Mouse (Mus musculus): ENCODE measurements around the gene Scml4.

The Scml4 gene

DNA sequence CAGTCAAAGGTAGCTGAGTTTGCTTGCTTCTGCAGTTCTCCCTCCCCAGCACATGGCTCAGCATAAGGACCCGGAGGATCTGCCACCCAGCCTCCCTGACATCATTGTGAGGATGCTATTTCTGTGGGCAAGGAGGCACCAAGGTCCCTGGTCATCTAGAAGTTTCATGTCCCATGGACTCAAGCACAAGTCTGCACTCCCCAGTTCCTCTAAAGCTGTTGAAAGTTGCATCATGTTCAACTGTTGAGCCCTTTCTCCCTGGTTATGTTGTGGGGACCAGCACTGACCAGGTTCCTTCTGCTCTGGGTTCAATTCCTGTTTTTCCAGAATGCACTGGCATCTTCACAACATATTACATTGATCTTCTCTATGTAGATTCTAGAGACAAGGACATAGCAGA lies 42.9 kb downstream of the Scml4 start:
- no peak for DNase-seq (ENCODE audit: low spot score in 2 of 2)

DNA sequence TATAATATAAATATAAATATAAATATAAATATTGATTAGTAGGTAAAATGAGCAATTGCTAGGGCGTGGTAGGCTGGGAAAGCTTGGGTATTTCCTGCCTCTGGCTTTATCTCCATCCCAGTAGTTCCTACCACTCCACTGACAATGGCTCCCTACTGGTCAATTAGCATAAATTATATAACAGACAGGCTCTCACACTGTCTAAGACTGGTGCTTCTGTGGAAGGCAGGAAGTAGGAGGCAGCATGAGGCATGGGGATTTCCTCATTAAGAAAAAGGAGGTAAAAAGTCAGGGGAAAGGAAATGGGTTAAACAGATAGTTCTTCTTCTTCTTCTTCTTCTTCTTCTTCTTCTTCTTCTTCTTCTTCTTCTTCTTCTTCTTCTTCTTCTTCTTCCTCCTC lies 48.4 kb downstream of the Scml4 start:
- no peak for DNase-seq (ENCODE audit: low spot score in 2 of 2)

DNA sequence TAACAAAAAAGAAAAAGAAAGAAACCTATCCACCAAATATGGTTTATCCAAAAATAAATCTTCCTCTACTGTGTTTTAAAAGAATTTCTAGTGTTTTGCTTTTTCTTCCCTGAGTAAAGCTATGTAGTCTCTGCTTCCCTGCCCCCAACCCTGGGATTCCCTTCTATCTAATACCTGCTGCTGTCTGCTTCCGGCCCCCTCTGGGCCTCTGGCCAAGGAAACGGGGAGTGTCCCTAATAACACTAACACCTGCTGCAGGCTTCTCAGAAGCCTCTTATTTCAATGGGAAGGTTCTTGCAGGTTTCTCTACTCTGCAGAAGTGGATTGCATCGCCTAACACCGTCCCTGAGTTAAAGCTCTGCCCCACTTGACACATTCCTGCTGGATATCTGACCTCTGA lies 50.4 kb downstream of the Scml4 start:
- DNase-seq (ENCODE audit: low spot score in 2 of 2) = no peak

DNA sequence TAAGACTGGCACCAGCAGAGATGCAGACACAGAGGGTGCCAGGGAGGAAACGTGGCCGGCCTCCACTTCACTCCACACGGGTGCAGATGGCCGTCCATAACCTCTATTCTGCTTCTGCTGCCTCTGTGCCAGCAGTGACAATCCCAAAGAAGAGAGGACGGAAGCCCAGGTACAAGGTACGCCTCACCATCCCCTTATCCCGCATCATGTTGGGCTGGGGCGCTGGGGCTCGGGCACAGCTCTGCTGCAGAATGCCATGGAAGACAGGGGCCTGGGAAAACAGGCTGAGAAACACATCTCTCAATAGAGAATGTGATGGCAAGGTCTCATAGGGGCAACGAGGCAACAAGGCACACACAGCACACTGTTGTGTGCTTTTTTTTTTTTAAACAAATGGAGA lies 51.9 kb downstream of the Scml4 start:
- DNase-seq (ENCODE audit: low spot score in 2 of 2) = no peak

DNA sequence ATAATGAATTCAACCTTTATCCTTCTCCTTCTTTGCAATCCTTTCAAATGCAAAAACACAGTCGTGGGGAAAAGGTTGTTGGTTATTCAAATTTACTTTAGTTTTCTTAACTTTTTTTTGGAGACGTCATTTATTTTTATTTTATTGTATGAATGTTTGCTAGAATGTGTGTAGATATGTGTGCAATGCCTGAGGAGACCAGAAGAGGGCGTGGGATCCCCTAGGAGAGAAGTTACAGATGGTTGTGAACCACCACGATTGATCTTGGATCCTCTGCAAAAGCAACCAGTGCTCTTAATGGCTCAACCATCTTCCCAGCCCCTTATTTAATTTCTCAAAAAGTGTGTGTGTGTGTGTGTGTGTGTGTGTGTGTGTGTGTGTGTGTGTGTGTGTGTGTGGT lies 53.0 kb downstream of the Scml4 start:
- DNase-seq (ENCODE audit: low spot score in 2 of 2) = no peak

DNA sequence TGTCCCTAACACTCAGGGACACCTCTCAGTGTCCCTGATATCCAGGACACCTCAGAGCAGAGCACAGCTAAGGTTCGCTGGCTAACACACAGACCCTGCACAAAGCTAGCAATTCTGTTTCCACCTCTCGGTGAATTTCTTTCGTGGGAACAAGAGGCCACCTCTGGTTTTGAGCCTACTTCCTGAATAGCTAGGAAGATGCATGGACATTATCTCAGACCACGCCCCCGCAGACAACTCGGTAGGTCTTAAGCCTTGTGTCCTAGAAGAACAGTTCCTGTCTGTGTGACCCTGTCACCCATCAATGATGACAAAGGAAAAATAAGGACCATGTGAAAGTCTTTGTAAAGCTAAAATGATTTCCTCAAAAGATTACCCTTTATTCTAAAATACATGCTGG lies 54.0 kb downstream of the Scml4 start:
- no peak for DNase-seq (ENCODE audit: low spot score in 2 of 2)

DNA sequence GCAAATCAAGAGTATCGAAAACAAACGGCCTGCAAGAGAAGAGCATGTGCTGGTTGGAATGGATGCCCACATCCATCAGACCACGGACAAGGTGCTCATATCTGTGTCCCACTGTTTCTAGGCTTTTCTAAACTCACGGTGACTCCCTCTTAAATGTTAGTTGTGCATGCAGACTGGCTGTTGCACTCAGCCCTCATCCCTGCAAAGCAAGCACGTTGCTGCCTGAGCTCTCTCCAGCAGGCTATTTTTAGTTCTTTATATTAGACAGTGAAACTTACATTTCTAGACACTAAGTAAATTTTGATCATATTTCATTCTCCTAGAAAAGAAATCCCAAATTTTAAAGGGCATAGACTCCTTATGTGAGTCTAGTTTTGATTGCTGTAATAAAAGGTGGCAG lies 57.2 kb downstream of the Scml4 start:
- no peak for DNase-seq (ENCODE audit: low spot score in 2 of 2)

DNA sequence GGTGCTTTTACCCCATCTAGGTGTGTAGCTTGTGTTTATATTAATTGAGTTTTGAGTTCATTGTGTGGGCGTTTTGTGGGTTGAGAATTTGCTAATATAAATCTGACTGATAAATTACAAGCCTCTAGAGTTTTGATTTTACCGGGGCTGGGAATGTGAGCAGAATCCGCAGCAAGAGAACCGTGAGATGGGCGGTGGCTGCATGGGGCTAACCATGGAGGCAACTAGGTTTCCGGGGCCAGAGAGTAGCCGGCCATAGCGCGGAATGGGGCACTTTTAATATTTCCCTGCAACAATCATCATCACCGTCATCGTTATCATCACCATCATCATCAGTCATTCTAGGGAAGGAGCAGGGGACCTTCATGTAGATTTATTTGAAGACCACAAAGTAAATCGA lies 59.6 kb downstream of the Scml4 start:
- DNase-seq (ENCODE audit: low spot score in 2 of 2) = no peak

DNA sequence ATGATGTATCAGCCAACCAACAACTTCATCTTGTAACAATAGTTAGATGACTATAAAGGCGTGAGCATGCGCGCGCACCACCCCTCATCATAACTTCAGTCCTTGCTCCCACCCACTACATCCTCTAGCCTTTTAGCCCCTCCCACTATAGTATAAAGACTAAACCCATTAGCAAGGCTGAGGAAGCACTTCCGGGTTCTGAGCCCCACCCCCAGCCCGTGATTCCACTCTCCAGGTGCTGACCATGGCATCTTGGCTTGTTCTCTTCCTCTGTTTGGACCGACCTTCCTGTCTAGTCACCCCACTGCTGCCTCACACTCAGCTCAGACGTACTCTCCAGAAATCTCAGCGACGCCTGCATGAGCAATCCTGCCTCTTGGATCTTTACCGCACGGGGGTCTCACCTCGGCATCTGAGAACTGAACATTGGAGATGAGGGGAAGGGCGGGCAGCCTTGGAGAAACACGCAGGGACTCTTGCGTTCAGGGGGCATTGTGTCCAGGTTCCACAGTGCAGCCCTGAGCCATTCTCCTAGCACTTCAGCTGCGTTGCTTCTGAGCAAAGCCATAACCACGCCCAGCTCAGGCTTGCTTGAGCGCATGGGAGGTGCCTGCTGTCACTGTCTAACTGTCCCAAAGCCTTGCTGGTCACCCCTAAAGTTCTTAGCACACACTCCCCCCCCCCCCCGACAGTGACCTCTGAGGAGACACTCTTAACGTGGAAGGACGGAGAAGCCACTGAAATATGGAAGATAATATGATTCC lies 65.1 kb downstream of the Scml4 start:
- DNase-seq (ENCODE audit: low spot score in 2 of 2) = no peak

DNA sequence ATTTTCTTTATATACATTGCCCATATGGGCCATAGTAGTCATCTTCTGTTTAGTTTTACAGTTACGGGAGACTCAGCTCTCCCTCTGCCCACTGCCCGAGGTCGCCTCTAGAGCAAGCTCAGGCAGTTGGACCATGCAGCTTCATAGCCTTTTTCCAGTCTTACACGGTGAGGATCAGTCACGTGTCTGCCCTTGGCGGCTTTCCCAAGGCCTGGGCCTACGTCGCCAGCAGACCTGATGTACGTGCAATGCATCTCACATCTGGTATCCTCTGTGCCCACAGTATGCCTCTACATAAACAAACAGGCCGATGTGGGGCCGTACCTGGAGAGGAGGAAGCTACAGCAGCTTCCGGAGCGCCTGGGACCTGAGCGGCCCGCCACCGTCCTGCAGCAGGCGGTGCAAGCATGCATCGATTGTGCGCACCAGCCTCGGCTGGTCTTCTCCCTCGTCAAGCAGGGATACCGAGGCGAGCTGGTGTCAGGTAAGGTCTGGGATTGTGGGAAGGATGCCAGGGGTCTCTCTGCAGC lies 70.0 kb downstream of the Scml4 start:
- DNase-seq (ENCODE audit: low spot score in 2 of 2) = no peak

DNA sequence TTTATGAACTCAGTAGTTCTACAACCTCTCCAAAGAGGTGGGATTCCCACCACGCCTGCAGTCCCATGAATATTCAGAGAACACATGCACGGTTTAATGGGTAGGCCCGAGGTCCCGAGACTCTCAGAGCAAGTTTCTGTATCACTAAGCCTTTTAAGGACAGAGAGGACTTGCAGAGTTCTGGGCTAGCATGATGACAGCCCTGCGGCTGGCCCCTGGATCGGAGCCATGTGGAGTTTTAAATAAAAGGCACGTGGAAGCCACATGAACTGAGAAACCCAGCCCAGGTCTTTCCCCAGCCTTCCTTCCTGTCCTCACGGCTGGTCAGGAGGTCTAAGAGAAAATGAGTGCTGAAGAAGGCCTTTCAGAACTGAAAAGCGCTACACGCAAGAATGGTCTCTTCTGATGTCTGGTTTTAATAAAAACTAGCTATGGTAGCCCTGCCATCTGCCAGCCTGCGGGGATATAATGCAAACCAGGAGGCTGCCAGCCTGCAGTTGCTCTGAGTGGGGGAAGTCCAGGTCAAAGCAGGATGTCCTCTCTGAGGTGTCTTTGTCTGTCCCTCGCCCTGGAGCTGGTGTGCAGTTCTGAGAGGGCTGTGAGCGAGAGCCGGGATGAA lies 72.8 kb downstream of the Scml4 start:
- no peak for DNase-seq (ENCODE audit: low spot score in 2 of 2)

DNA sequence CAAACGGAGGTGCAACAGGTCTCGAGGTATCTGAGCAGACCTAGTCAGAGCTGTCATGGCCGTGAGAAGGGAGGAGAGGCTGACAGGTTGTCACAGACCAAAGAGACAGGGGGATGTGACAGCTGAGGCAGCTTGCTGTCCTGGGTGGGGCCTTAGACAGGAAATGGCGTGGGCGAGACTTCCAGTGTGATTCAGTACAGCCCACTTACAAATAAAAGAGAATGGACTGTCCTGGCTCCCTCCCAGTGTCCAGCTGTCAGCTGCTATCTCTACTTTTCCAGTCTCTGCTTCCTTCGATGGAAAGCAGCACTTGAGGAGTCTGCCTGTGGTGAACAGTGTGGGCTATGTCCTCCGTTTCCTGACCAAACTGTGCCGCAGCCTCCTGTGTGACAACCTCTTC lies 74.5 kb downstream of the Scml4 start:
- no peak for DNase-seq (ENCODE audit: low spot score in 2 of 2)

DNA sequence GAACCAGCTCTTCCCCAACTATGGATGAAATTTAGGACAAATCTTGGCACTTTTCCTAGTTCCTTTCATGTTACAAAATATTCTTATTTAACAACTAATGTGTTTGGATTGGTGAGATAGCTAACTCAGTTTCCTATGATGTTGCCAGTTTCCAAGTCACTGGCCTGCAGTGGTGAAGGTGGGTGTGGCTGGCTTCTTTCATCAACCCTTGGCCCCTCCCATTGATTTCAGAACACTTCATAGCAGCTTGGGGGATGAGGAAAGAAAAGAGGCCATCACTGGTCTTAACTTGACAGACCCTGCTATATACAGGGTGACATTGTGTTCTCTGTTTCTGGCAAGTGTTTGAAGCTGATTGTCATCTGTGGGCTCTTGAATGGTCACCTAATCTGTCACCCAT lies 76.0 kb downstream of the Scml4 start:
- no peak for DNase-seq (ENCODE audit: low spot score in 2 of 2)

DNA sequence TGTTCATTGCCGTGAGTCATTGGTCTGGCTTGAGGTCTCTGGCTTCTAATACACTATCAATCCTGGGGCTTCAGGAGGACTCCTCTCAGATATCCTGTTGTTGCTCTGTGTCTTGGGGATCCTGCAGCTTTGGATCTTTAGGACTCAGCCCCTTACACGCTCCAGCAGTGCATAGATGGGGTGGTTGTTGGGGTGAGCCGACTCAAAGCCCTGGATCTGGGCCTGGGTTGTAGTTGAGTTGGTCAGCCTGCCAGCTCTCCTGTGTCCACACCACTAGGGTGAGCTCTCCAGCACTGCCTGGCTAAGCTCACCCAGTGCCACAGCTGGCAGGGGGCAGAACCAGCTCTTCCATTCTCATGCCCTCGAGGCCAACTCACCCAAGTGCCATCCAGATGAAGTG lies 78.2 kb downstream of the Scml4 start:
- no peak for DNase-seq (ENCODE audit: low spot score in 2 of 2)

DNA sequence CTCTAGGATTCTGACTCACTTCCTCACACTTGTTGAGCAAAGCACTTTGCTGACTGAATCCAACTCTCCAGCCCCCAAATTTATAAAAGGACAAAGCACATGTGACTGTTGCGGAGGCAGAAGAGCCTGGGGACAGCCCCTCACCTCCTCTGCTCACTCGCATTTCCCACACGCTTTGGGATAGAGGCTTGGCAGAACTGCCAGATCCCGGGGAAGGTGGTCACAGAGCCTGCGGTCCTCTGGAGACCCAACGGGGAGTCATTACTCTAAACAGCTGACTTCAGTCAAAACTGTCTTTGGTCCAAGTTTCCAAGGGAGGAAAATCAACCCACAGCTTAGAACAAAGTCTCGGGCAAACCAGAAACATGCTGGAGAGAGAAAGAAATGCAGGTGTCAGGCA lies 79.5 kb downstream of the Scml4 start:
- DNase-seq (ENCODE audit: low spot score in 2 of 2) = no peak

DNA sequence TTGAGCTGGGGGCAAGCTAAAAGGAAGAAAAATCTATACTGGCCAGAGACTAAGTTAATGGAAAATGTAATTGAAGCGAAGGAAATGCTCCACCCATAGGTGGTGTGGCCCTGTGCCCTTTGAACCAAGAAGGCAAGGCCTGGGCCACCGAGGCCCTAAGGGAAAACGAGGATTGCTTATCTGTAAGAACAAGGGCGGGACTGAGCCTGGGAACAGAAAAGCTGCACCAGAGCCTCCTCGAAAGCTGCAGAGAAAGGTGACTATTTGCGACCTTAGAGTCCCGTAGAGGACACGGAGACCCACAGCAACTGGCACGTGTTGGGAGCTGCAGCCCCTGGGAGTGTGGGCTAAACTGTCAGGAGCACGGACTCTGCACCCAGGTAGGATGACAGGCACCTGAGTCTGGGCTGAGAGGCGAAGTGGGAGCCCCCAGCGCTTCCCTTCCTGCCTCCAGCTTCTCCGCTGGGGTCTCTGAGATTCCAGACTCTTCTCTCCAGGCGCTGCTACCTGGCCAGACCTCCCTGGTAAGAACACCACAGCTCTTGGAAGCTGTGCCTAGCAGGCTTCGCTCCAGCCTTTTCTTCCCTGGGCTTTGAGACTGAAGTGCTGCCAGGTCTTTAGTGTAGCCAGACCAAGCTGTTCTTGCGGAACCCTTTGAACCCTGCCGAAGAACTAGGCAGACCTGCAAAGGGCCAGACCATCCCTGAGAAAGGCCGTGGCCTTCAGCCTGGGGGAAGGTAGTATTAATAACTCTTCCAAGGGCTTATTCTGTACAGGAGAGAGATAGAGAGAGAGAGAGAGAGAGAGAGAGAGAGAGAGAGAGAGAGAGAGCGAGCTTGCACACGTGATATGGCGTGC lies 80.3 kb downstream of the Scml4 start:
- DNase-seq (ENCODE audit: low spot score in 2 of 2) = no peak

DNA sequence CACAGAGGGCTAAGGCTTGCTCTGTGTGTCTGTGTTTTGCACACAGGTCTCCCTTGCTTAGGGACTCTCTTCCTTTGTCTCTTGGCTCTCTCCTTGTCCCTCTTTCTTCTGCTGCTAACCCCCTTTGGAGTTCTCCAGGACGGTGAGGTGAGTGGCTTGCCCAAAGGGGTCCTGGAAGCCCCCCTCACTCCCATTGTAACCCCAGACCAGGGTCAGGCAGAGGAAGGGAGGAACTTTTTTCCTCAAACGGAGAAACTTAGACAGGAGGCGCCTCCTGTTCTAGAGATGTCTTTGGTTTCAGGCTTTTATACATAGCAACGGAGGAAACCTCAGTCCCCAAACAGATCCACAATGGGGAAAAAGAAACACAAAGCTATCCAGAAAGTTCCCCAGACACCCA lies 81.1 kb downstream of the Scml4 start:
- DNase-seq (ENCODE audit: low spot score in 2 of 2) = no peak

DNA sequence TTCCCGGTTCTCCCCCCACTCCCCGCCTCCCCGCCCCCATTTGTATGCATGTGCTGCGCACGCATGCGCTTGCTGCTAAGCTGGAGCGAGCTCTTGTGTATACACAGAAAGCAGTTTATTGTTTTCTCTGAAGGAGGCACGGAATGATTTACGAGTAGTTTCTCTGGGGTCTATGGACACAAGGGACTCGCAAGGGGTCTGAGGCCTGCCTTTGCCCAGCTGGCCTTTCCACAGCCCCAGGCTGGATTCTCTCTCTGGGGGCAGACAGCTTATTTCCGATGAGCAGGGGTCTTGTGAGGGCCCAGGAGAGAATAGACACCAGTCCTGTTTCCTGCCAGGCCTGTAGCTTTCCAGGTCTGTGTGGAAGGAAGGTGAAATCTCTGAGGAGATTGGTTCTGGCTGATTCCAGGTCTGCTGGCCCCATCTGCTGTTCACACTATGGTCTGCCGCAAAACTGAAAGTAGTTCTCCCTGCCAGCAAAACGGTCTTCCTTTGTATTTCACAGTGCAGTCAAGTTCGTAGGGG lies 81.6 kb downstream of the Scml4 start:
- peak in 1 of 2 experiments; percentile 75 for DNase-seq (ENCODE audit: low spot score in 2 of 2)

DNA sequence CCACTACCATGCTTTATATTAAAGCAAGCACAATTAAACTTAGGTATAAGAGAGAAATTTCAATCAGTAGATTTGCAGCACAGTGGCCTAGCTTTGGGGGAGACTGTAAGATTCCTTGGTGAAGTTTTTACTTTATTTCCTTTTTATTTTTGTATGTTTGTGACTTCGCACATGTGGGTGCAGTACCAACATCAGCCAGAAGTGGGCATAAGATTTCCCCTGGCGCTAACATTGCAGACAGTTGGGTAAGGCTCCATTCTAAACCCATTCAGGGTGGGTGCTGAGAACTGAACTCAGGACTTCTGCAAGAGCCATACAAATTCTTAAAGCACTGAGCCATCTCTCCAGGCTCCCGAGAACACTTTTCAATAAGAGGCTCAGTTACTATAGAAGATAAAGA lies 82.1 kb downstream of the Scml4 start:
- no peak for DNase-seq (ENCODE audit: low spot score in 2 of 2)

DNA sequence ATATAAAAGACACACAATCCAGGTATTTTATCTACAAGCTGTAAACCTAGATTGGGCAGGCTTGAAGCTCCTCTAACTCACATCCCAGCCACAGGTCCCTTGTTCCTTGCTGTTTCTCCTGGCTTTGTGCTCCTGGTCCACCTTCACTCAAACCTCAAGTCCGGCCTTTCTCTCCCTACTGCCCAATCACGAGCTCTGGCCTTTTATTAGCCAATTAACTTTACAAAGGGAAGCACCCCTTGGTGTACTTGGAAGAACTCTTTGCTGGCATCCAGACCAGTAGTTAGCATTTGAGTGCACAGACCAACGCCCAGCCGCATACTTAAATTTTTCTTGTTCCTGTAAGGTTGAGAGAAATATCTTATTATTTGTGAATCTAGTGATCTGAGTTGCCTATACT lies 85.1 kb downstream of the Scml4 start:
- no peak for DNase-seq (ENCODE audit: low spot score in 2 of 2)

DNA sequence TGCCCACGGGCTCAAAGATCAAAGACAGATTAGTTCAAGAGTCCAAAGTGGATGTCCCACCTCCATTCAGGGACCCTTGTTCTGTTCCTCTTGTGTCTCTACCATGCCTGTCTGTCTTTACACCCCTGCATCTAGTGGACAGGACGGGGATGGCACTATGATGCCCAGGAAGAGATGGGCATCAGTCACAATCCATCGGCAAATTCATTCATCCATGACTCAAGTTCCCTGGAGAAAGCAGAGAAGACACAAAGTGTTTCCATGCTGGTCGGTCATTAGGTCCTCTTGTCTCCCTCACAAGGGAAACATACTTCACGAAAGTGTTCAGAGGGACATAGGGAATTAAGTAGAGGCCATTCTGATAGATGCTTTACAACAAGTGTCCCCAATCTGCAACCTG lies 87.2 kb downstream of the Scml4 start:
- no peak for DNase-seq (ENCODE audit: low spot score in 2 of 2)

DNA sequence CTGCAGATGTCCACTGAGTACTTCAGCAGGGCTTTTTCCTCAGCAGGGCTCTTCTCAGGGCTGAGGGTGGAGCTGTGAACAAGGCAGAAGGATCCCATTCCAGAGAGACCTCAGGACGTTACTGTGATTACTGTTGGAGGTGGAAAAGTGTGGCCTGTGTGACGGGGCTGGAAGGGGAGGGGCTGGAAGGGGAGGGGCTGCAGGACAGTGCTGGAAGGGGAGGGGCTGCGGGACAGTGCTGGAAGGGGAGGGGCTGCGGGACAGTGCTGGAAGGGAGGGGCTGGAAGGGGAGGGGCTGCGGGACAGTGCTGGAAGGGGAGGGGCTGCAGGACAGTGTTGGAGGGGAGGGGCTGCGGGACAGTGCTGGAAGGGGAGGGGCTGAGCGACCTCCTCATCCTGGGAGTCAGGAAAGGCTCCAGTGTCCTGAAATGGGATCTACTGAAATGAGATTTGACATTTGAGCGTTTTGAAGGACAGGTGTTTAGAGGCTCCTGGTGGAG lies 90.1 kb downstream of the Scml4 start:
- no peak for DNase-seq (ENCODE audit: low spot score in 2 of 2)

All from left cerebral cortex, adult 9 months (tissue).